Mouse (Mus musculus) hindbrain, embryonic 13.5 days (tissue): Measurements from ENCODE around the gene Rhoh. TPM values are rescaled to one million over a fixed set of nuclear protein-coding genes. Genes with fewer than 3 reads are reported as not detected.

Experiments used
- ATAC-seq: fragments of 200-750 bp; cut with Nextera tagmentation; 2 replicates; pipeline ENCODE4 v1.8.0; 2017; ENCODE audit warnings: moderate TSS enrichment; ENCODE audit not compliant: low FRiP score
- H3K27ac ChIP-seq: fragments of 300-500 bp; sonication (generic); 2 replicates; pipeline ENCODE4 v1.5.1; 2015; ENCODE audit warnings: inconsistent platforms, mild to moderate bottlenecking, moderate library complexity
- H3K27me3 ChIP-seq: fragments of 300-500 bp; sonication (generic); 2 replicates; pipeline ENCODE4 v1.6.1; 2015; ENCODE audit warnings: mild to moderate bottlenecking, inconsistent platforms
- H3K36me3 ChIP-seq: fragments of 300-500 bp; sonication (generic); 2 replicates; pipeline ENCODE4 v1.6.1; 2015; ENCODE audit warnings: mild to moderate bottlenecking, inconsistent platforms
- H3K4me1 ChIP-seq: fragments of 300-500 bp; sonication (generic); replicated peaks from 2 replicates; pipeline ENCODE4 v1.6.1; 2015; ENCODE audit warnings: inconsistent platforms
- H3K4me2 ChIP-seq: fragments of 300-500 bp; sonication (generic); 2 replicates; pipeline ENCODE4 v1.6.1; 2015; ENCODE audit warnings: inconsistent platforms, mild to moderate bottlenecking, moderate library complexity
- H3K4me3 ChIP-seq: fragments of 300-500 bp; sonication (generic); 2 replicates; pipeline ENCODE4 v1.5.1; 2015; ENCODE audit warnings: mild to moderate bottlenecking, inconsistent platforms
- H3K9ac ChIP-seq: fragments of 300-500 bp; sonication (generic); 2 replicates; pipeline ENCODE4 v1.6.1; 2015; ENCODE audit warnings: mild to moderate bottlenecking, inconsistent platforms
- H3K9me3 ChIP-seq: fragments of 300-500 bp; sonication (generic); 2 replicates; pipeline ENCODE4 v1.6.1; 2016; ENCODE audit warnings: inconsistent platforms
- WGBS: fragments of 180-500 bp; shearing (Covaris S2); methylation state at CpG from one replicate; pipeline ENCODE4 v1.1.7; 2015; 5-methylcytosine and 5-hydroxymethylcytosine counted together
- polyA plus RNA-seq: library from polyadenylated mRNA; unstranded; fragments of >200 nt; fragmentation: Nextera tagmentation; extraction: Ambion mirVana; gene quantifications from 2 replicates; pipeline ENCODE4 v1.2.1, GENCODE M21; 2015

Rhoh gene
- polyA plus RNA-seq, 1 experiment from 2014 or later = 0.60 TPM

DNA sequence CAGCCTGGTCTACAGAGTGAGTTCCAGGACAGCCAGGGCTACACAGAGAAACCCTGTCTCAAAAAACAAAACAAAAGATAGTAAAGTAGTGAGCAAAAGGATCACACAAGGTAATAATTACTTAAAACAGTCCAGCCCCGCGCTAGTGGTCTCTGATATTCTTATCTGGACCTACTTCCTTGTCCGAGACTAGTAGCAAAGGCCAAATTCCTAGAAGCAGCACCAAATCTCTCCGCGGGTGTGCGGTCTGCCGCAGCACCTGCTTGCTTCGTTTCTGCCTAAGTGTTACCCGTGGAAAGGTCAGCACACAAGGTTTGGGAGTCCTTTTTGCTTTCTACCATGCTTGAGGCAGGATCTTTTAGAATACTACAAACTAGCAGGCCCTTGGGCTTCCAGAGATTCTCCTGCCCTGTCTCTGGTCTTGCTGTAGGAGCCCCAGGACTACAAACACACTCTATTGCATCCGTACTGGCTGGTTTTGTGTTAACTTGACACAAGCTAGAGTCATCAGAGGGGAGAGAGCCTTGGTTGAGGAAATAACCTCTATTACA is 40.9 kb downstream of the Rhoh start:
- no peak overlapping the region for H3K4me3 ChIP-seq
- H3K27me3 ChIP-seq = no peaks in the 10 kb centered on the region

DNA sequence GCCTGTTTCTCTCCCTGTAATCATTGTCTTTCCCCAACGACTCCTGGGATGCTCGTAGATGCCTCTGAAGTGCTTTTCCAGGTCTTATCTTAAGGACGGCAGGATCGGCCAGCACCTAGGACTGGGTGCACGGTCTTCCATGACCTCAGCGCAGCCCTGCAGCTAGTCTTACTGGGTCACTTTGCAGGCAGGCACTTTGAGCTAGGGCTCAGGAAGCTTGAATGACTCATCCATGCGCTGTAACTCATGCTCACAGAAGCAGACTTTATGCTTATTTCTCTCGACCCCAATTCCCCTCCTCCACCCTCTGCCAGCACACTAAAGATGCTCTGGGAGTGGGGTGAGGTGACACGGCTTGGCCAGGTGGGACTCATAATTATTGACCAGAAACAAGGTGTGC is 41.8 kb downstream of the Rhoh start:
- no peaks in the 10 kb centered on the region for H3K36me3 ChIP-seq
- 91% methylated on average over 9 of the region's 9 CpGs for WGBS
- H3K4me2 ChIP-seq = no peak overlapping the region
- no peak overlapping the region for H3K4me3 ChIP-seq
- no peaks in the 10 kb centered on the region for H3K27me3 ChIP-seq
- H3K4me1 ChIP-seq = no peaks in the 10 kb centered on the region; the same call in 1 of the 2 replicates
- H3K9me3 ChIP-seq = peaks cover 17% of the 10 kb centered on the region
- no peak for ATAC-seq
- no peak overlapping the region for H3K27ac ChIP-seq
- no peak overlapping the region for H3K9ac ChIP-seq

More for the DNA sequence above, 40.9 kb downstream of the Rhoh start:
- Histone ChIP-seq H3K27ac (no peak overlapping the region), H3K9ac (no peak overlapping the region), H3K9me3 (peaks cover 17% of the 10 kb centered on the region), H3K36me3 (no peaks in the 10 kb centered on the region), H3K4me2 (no peak overlapping the region), H3K4me1 (no peaks in the 10 kb centered on the region; the same call in 1 of the 2 replicates)
- 93% methylated on average over 10 of the region's 10 CpGs for WGBS
- no peak for ATAC-seq

DNA sequence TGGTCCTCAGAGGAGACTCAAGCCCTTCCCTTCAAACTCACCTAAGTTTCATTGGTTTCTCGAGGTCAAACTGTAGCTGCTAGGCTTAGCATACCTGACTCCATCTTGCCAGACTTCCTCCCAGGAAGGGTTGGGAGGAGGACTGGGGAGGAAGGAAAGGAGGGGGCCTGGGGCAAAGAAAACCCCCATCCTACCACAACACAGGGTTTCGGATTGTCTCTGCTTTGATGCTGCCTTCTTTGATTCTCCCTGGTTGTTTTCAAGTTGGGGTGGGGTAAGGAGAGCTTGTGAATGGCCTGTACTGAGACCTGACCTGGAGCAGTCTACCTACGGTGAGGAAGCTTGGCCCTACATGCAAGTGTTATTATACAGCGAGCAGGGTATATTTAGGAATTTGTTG is 43.5 kb downstream of the Rhoh start:
- 91% methylated on average over 4 of the region's 4 CpGs for WGBS
- Histone ChIP-seq H3K36me3 (no peaks in the 10 kb centered on the region), H3K9ac (no peak overlapping the region), H3K27me3 (no peaks in the 10 kb centered on the region), H3K4me3 (no peak overlapping the region), H3K4me2 (no peak overlapping the region), H3K27ac (no peak overlapping the region), H3K9me3 (peaks cover 17% of the 10 kb centered on the region), H3K4me1 (no peaks in the 10 kb centered on the region; the same call in 1 of the 2 replicates)
- ATAC-seq = no peak

DNA sequence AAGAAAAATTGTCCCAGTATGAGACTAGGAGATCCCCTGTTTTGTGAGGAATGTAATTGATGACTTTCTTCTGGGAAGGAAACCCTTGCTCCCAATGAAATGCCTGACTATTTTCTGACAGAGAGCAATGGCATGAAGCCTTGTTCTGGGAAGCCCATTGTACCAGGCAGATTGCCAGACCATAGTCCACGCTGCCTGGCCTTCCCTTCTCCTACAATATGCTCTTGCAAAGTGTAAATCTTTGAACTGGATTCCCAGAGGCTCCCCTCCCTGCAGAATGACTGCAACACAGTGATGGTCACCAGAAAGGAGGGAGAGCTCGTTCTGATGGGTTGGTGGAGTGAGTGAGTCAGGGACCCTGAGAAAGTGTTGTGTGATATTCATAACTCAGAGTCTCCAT is 47.7 kb downstream of the Rhoh start:
- H3K4me1 ChIP-seq = no peaks in the 10 kb centered on the region
- no peak for ATAC-seq
- H3K27ac ChIP-seq = no peak overlapping the region
- no peaks in the 10 kb centered on the region for H3K27me3 ChIP-seq
- 82% methylated on average over 2 of the region's 2 CpGs for WGBS
- H3K9me3 ChIP-seq = peaks cover 10% of the 10 kb centered on the region
- no peak overlapping the region for H3K9ac ChIP-seq
- no peak overlapping the region for H3K4me2 ChIP-seq
- no peak overlapping the region for H3K4me3 ChIP-seq
- H3K36me3 ChIP-seq = no peaks in the 10 kb centered on the region

DNA sequence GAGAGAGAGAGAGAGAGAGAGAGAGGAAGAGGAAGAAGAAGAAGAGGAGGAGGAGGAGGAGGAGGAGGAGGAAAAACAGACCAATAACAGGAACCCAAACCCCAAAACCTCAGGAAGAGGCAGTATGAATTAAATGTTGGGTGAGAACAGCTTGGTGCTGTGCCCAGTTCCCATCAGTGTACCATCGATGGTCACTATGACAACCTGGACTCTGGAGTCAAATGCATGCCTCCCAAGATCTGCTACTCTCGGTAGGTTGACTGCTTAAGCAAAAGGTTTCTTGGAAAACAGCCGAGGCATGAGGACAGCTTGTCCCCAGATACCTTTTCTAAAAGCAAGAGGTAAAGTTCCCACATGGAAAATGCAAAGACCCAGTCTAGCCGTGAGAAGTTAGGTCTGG is 48.3 kb downstream of the Rhoh start:
- Histone ChIP-seq H3K27me3 (no peaks in the 10 kb centered on the region), H3K36me3 (no peaks in the 10 kb centered on the region), H3K9me3 (peaks cover 8% of the 10 kb centered on the region), H3K4me1 (no peaks in the 10 kb centered on the region), H3K4me3 (no peak overlapping the region), H3K4me2 (no peak overlapping the region), H3K27ac (no peak overlapping the region), H3K9ac (no peak overlapping the region)
- ATAC-seq = no peak
- 64% methylated on average over 4 of the region's 4 CpGs for WGBS

DNA sequence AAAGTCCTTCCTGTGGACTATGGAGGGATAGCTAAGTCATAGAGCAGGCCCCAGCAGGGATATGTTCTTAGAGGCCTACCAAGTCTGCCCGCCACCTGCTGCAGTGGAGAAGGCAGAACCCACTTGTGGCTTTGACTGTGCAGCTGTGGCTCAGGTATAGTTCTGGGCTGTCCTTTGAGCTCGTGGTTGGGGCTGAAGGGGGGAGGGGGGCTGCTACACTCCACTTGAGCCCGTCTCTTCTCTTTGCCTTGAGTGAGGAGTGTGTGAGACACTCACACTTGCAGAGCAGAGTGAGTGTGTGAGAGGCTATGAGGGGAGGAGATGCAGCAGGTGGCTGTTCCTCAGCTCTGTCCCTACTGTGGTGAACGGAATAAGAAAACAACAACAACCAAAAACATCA is 49.4 kb downstream of the Rhoh start:
- H3K4me1 ChIP-seq = no peaks in the 10 kb centered on the region
- no peak overlapping the region for H3K4me2 ChIP-seq
- no peak overlapping the region for H3K27ac ChIP-seq
- H3K36me3 ChIP-seq = no peaks in the 10 kb centered on the region
- H3K4me3 ChIP-seq = no peak overlapping the region
- no peak overlapping the region for H3K9ac ChIP-seq
- ATAC-seq = no peak
- no peaks in the 10 kb centered on the region for H3K27me3 ChIP-seq
- H3K9me3 ChIP-seq = no peaks in the 10 kb centered on the region
- WGBS = 92% methylated on average over 4 of the region's 4 CpGs

DNA sequence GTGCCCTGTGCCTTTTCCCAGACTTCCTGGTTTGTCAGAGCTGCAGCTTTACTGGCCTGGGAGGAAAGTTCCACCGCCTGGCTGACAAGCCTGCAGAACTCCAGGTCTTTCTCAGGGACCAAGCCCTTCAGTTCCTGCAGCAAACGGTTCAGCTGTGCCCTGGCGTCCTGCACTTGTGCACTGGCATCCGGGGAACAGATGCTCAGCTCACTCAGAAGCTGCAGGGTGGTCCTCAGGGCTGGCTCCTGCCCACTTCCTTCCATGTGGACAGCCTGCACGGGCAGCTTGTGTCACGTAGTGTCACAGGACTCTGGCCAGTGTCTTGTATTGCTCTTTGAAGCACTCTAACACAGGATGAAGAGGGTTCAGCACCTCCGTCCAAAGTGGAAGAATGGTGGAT is 50.7 kb downstream of the Rhoh start:
- 84% methylated on average over 7 of the region's 7 CpGs for WGBS
- H3K4me2 ChIP-seq = no peak overlapping the region
- H3K4me3 ChIP-seq = no peak overlapping the region
- no peaks in the 10 kb centered on the region for H3K27me3 ChIP-seq
- no peak for ATAC-seq
- no peaks in the 10 kb centered on the region for H3K4me1 ChIP-seq
- H3K36me3 ChIP-seq = no peaks in the 10 kb centered on the region
- H3K27ac ChIP-seq = no peak overlapping the region
- no peak overlapping the region for H3K9ac ChIP-seq
- H3K9me3 ChIP-seq = no peaks in the 10 kb centered on the region

DNA sequence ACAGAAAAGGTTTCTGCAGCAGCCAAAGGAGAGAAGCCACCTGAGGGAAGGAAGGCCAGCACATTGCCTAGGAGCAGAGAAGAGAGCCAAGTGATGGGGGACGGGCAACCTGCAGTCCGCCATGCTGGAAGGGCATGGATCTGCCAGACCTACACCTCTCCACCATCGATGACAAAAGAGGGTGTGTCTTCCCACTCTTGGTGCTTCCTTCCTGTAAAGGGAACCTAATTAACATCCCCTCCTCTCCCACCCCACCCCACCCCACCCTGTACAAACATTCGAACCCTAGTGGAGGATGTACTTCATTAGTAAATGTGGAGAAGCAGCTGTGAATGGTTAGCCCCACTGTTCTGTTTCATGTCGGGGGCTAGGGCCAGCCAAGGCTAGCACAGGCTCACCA is 51.2 kb downstream of the Rhoh start:
- Histone ChIP-seq H3K4me1 (no peaks in the 10 kb centered on the region), H3K4me3 (no peak overlapping the region), H3K4me2 (no peak overlapping the region), H3K27ac (no peak overlapping the region), H3K36me3 (no peaks in the 10 kb centered on the region), H3K9me3 (no peaks in the 10 kb centered on the region), H3K27me3 (no peaks in the 10 kb centered on the region), H3K9ac (no peak overlapping the region)
- ATAC-seq = no peak
- 88% methylated on average over 5 of the region's 5 CpGs for WGBS

DNA sequence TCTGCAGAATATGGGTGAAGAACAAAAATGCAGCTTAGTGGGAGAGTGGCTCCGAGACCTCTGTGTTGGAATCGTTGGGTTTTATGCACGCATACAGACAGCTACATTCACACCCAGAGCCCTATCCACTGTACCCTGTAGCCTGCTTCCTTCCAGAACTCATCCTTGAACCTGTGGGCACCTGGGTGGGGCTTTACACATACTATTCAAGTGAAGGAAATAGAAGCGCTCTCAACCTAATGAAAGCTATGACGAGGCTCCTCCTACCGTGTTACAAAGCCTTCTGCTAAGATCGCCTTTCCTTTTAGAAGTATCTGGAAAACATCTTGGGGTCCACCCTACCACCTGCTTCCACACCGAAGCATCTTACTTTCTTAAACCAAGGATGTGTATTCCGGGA is 52.1 kb downstream of the Rhoh start:
- ATAC-seq = no peak
- no peak overlapping the region for H3K4me2 ChIP-seq
- no peak overlapping the region for H3K4me3 ChIP-seq
- H3K36me3 ChIP-seq = no peaks in the 10 kb centered on the region
- H3K9me3 ChIP-seq = no peaks in the 10 kb centered on the region
- H3K27ac ChIP-seq = no peak overlapping the region
- no peaks in the 10 kb centered on the region for H3K27me3 ChIP-seq
- WGBS = 93% methylated on average over 9 of the region's 9 CpGs
- no peak overlapping the region for H3K9ac ChIP-seq
- H3K4me1 ChIP-seq = peaks cover under 1% of the 10 kb centered on the region; the same call in 1 of the 2 replicates

DNA sequence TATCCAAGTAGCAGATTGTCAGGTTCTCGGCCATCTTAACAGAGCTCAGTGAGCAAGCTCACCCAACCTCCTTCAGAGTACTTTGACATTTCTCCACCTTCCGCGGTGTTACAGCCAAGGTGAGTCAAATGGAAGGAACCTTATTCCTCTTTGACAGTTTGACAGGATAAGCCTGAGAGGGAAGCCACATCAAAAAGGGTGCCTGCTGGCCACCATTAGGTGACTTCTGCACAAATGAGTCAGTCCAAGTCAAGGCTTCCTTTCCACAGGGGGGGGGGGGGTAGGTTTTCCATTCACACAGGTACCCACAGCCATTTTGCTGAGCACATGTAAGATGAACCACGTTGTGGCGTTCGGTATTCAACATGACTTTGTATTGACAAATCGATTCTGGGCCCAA is 53.3 kb downstream of the Rhoh start:
- no peak overlapping the region for H3K4me3 ChIP-seq
- peaks cover 13% of the 10 kb centered on the region for H3K4me1 ChIP-seq
- no peak overlapping the region for H3K9ac ChIP-seq
- no peaks in the 10 kb centered on the region for H3K36me3 ChIP-seq
- no peaks in the 10 kb centered on the region for H3K27me3 ChIP-seq
- H3K27ac ChIP-seq = no peak overlapping the region
- ATAC-seq = no peak
- 94% methylated on average over 7 of the region's 7 CpGs for WGBS
- no peaks in the 10 kb centered on the region for H3K9me3 ChIP-seq
- H3K4me2 ChIP-seq = no peak overlapping the region

DNA sequence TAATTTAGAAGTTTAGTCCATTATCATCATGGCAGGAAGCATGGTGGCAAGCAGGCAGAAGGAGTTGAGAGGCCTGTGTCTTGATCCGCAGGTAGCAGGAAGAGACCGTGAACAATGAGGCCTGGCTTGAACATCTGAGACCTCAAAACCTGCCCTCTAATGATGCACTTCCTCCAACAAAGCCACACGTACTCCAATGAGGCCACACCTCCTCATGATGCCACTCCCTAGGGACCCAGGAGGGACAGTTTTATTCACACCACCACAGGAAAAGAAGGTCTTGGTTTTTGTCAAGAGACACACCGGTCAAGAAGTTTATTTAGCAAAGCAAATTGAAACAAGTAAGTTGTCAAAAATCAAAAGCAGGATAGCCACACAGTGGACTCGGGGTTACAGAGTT is 55.9 kb downstream of the Rhoh start:
- no peaks in the 10 kb centered on the region for H3K27me3 ChIP-seq
- 88% methylated on average over 5 of the region's 5 CpGs for WGBS

DNA sequence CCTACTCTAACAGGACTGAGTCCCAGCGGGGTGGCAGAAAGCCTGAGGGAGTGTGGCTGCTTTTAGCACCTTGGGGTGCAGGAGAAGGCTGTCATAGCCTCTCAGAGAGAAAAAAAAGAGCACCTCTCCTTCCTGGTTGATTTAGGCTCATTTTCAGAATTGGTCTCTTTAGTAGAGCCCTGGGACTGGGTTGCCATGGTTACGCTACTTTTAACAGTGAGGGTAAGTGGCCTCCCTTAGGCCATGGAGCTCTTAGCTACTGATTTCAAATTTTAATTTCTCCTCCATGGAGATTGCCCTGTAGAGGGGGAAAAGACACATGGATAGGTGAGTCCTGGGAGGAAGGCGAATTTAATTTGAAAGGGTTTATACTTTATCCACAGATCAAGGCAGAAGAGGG is 57.6 kb downstream of the Rhoh start:
- H3K27me3 ChIP-seq = no peaks in the 10 kb centered on the region
- peak overlapping the region; percentile 66 for H3K27ac ChIP-seq
- no peak overlapping the region for H3K4me3 ChIP-seq
- 80% methylated on average over 3 of the region's 3 CpGs for WGBS
- peaks cover 13% of the 10 kb centered on the region for H3K4me1 ChIP-seq
- no peaks in the 10 kb centered on the region for H3K36me3 ChIP-seq
- no peak overlapping the region for H3K4me2 ChIP-seq
- ATAC-seq = peak; percentile 71
- H3K9me3 ChIP-seq = no peaks in the 10 kb centered on the region
- no peak overlapping the region for H3K9ac ChIP-seq

More for the DNA sequence above, 55.9 kb downstream of the Rhoh start:
- Histone ChIP-seq H3K36me3 (no peaks in the 10 kb centered on the region), H3K4me2 (no peak overlapping the region), H3K27ac (no peak overlapping the region), H3K9me3 (no peaks in the 10 kb centered on the region), H3K9ac (no peak overlapping the region), H3K4me3 (no peak overlapping the region), H3K4me1 (peaks cover 13% of the 10 kb centered on the region)
- ATAC-seq = no peak

DNA sequence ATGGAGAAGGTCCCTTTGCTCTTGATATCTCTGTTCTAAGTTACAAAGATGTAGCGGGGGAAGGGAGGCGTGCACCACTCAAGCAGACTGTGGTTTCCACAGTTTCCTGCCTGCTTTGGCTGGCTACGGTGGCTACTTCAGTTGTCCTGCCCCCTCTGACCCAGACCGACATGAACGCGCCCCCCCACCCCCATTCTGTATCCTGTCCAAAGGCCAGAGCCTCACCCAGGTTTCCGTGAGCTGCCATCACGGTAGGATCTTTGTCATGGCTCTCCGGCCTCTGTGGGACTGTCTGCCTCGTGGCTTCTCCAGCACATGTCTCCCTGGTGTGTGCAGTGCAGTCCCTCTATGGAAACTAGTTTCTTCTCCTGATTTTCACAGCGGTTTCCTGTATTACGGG is 58.3 kb downstream of the Rhoh start:
- peaks cover 13% of the 10 kb centered on the region for H3K4me1 ChIP-seq
- no peaks in the 10 kb centered on the region for H3K27me3 ChIP-seq
- H3K9ac ChIP-seq = no peak overlapping the region
- H3K9me3 ChIP-seq = no peaks in the 10 kb centered on the region
- H3K36me3 ChIP-seq = no peaks in the 10 kb centered on the region
- H3K4me2 ChIP-seq = no peak overlapping the region
- no peak for ATAC-seq
- peak overlapping the region; percentile 44 for H3K27ac ChIP-seq
- 90% methylated on average over 12 of the region's 12 CpGs for WGBS
- H3K4me3 ChIP-seq = no peak overlapping the region
